Mouse (Mus musculus): ENCODE measurements around the gene 9530077C05Rik.
A peak's percentile ranks its signal among the peaks of the same experiment; 100 is the strongest.

The 9530077C05Rik gene

GRCm38 (mm10) chr9:22457142-22457835 is 46.0 kb downstream of the 9530077C05Rik start:
- no peak for DNase-seq (ENCODE audit: low read depth, low spot score)

GRCm38 (mm10) chr9:22461946-22462345 is 50.6 kb downstream of the 9530077C05Rik start:
- DNase-seq (ENCODE audit: low read depth, low spot score), result peak; percentile 39

GRCm38 (mm10) chr9:22466212-22466611 is 54.9 kb downstream of the 9530077C05Rik start:
- no peak for DNase-seq (ENCODE audit: low read depth, low spot score)

GRCm38 (mm10) chr9:22467371-22468169 is 56.3 kb downstream of the 9530077C05Rik start:
- DNase-seq (ENCODE audit: low read depth, low spot score), result no peak

- peak; percentile 60 for DNase-seq (ENCODE audit: low read depth, low spot score)
Observed at GRCm38 (mm10) chr9:22468170-22468898, 57.0 kb downstream of the 9530077C05Rik start.

GRCm38 (mm10) chr9:22468899-22469259 is 57.6 kb downstream of the 9530077C05Rik start:
- DNase-seq (ENCODE audit: low read depth, low spot score), result no peak

GRCm38 (mm10) chr9:22469643-22470042 is 58.3 kb downstream of the 9530077C05Rik start, which contains the start of gene Rp9:
Gene Rp9, minus strand, starts transcription at chr9:22469743.
- no peak for DNase-seq (ENCODE audit: low read depth, low spot score)

- peak; percentile 84 for DNase-seq (ENCODE audit: low read depth, low spot score)
Observed at GRCm38 (mm10) chr9:22475424-22475868, 64.1 kb downstream of the 9530077C05Rik start, which contains the start of gene Bbs9. Gene Bbs9, plus strand, starts transcription at chr9:22475715.

GRCm38 (mm10) chr9:22476265-22476664 is 65.0 kb downstream of the 9530077C05Rik start:
- no peak for DNase-seq (ENCODE audit: low read depth, low spot score)

GRCm38 (mm10) chr9:22478946-22479345 is 67.6 kb downstream of the 9530077C05Rik start:
- no peak for DNase-seq (ENCODE audit: low read depth, low spot score)

GRCm38 (mm10) chr9:22483866-22484561 is 72.7 kb downstream of the 9530077C05Rik start:
- DNase-seq (ENCODE audit: low read depth, low spot score), result no peak

GRCm38 (mm10) chr9:22484562-22485308 is 73.4 kb downstream of the 9530077C05Rik start:
- DNase-seq (ENCODE audit: low read depth, low spot score), result no peak

- no peak for DNase-seq (ENCODE audit: low read depth, low spot score)
Observed at GRCm38 (mm10) chr9:22486211-22486610, 74.9 kb downstream of the 9530077C05Rik start.

GRCm38 (mm10) chr9:22488963-22489362 is 77.7 kb downstream of the 9530077C05Rik start:
- no peak for DNase-seq (ENCODE audit: low read depth, low spot score)

All from skeletal muscle tissue, adult 2 months (tissue).